Mouse (Mus musculus): ENCODE results near the gene Foxn3.

DNA sequence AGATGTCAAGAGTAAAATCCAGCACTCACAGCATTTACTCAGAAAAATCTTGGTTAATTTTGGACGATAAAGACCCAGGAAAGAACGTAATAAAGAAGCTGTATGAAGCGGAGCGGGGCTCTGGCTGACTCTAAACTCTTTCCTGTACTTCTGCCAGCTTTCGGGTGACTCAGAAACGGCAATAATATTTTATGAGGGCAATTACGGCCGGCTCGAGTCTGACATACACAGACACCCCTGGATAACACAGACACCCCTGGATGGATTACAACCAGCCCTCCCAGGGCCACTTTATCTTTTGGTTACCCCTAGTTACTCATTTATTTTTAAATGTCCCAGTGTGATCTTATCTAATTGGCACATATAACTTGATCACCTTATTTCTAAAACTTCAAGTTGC lies 211.7 kb downstream of the Foxn3 start:
- no peak for TF ChIP-seq CTCF (IDR thresholded peaks at IDR 0.05; ENCODE audit: low read depth, low read length)
- no peak for TF ChIP-seq POLR2A (IDR thresholded peaks at IDR 0.05; ENCODE audit: extremely low read depth, insufficient read depth, low read length)

Measured in liver, adult 2 months (tissue).